Mouse (Mus musculus): ENCODE results near the gene Tmem131.

- TF ChIP-seq POLR2A (IDR thresholded peaks at IDR 0.05; ENCODE audit: insufficient read length, low read depth): no peak
- TF ChIP-seq E2F4 (IDR thresholded peaks at IDR 0.05; ENCODE audit: insufficient read depth): no peak
Observed at GRCm38 (mm10) chr1:36896423-36896822, 47.0 kb downstream of the Tmem131 start.

Measured in myocyte (in vitro differentiated cells).